Mouse (Mus musculus) granulocyte monocyte progenitor cell, adult 5-6 weeks (primary cell): ENCODE data around the gene Mogat2. TPM values are rescaled to one million over a fixed set of nuclear protein-coding genes. Genes with fewer than 3 reads are reported as not detected.

ENCODE experiments used
- ATAC-seq: replicated peaks from 2 replicates; pipeline ENCODE4 v1.8.0; 2016; ENCODE audit warnings: mild to moderate bottlenecking, moderate TSS enrichment, inconsistent platforms; ENCODE audit not compliant: poor library complexity, severe bottlenecking
- total RNA-seq, 2 experiments: library from RNA; stranded (forward) in 1 of 2; stranded (reverse) in 1 of 2; fragments of 200-712, 200-1000 nt in 1 of 2; fragments of >200 nt in 1 of 2; fragmentation: Nextera tagmentation in 1 of 2; gene quantifications; 2 replicates each; pipeline ENCODE4 v1.2.3; 2014 to 2017

Gene Mogat2
- total RNA-seq, 2 experiments from 2014 or later, result 1.5 to 4.8 TPM

DNA sequence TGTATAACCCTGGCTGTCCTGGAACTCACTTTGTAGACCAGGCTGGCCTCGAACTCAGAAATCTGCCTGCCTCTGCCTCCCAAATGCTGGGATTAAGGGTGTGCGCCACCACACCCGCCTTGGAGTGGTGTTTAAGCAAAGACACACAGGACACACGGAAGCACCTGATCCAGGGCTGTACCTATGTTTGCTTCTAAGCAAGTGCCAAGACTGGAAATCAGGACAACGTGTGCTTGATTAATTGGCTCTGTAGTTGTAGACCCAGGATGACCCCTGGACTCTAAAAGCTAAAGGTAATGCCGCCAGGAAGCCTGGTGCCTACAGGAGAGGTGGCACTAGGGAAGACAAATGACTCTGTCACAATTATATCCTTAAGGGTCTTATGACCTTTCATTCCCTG is 67.9 kb downstream of the Mogat2 start:
- ATAC-seq, result no peak

DNA sequence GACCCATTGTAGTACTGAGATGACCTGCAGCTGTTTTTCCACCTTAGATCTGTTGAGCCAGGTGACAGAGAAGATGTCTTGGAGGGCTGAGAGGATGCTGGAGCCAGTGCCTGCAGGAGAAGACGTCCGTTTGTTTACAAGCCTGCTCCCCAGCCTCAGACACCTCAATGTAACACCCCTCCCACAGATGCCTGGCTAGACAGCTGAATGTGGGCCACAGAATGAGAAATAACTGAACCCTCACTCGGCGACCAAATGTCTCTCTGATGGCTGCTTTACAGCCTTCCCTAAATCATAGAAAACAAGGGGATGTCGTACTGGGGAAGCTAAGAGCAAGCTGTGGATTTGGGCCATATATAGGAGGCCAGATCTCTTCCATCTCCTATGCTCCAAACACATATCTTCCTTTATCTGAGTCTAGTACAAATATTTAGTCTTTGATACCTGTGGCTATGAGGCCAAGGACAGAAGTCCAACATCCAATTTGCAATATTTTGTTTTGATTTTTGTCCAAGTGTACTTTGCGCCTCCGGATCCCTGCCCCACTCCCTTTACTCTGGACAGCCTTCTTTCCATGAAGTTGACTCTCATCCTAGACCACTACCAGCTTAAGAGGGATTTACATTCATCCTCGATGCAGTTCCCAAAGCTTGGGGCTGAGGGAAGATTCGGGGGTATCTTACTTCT is 68.6 kb downstream of the Mogat2 start:
- no peak for ATAC-seq

Other genes starting within 250 kb of the Mogat2 start
- 25.7 and 31.0 TPM in 2 replicates for gene Uvrag, start 97.5 kb downstream of the Mogat2 start, total RNA-seq (2014; fragmentation: Nextera tagmentation)
- gene Uvrag, start 97.5 kb downstream of the Mogat2 start, total RNA-seq (2017), result 26.8 and 38.7 TPM in 2 replicates
- gene Dgat2, start 55.9 kb downstream of the Mogat2 start, total RNA-seq (2014; fragmentation: Nextera tagmentation), result 9.6 and 13.9 TPM in 2 replicates
- 6.7 and 7.9 TPM in 2 replicates for gene Dgat2, start 55.9 kb downstream of the Mogat2 start, total RNA-seq (2017)
- gene Map6, start 28.8 kb upstream of the Mogat2 start, total RNA-seq (2014; fragmentation: Nextera tagmentation), result not detected in 2 replicates
- gene Map6, start 28.8 kb upstream of the Mogat2 start, total RNA-seq (2017), result not detected in 2 replicates
- 0.80 TPM in 1 of 2 replicates, not detected in the other for gene Serpinh1, start 114.6 kb upstream of the Mogat2 start, total RNA-seq (2014; fragmentation: Nextera tagmentation)
- not detected in 2 replicates for gene Serpinh1, start 114.6 kb upstream of the Mogat2 start, total RNA-seq (2017)
- gene Gdpd5, start 142.8 kb upstream of the Mogat2 start, total RNA-seq (2014; fragmentation: Nextera tagmentation), result not detected in 2 replicates
- 0.56 TPM in 1 of 2 replicates, not detected in the other for gene Gdpd5, start 142.8 kb upstream of the Mogat2 start, total RNA-seq (2017)
- not detected in 2 replicates for gene Klhl35, start 227.4 kb upstream of the Mogat2 start, total RNA-seq (2014; fragmentation: Nextera tagmentation)
- gene Klhl35, start 227.4 kb upstream of the Mogat2 start, total RNA-seq (2017), result 0.22 and 0.57 TPM in 2 replicates
- gene Rps3, start 245.1 kb upstream of the Mogat2 start, total RNA-seq (2014; fragmentation: Nextera tagmentation), result 1,410 and 1,463 TPM in 2 replicates
- gene Rps3, start 245.1 kb upstream of the Mogat2 start, total RNA-seq (2017), result 1,810 and 2,293 TPM in 2 replicates